8 mouse cellular contexts compared by ENCODE assay signal in the genomic region with DNA sequence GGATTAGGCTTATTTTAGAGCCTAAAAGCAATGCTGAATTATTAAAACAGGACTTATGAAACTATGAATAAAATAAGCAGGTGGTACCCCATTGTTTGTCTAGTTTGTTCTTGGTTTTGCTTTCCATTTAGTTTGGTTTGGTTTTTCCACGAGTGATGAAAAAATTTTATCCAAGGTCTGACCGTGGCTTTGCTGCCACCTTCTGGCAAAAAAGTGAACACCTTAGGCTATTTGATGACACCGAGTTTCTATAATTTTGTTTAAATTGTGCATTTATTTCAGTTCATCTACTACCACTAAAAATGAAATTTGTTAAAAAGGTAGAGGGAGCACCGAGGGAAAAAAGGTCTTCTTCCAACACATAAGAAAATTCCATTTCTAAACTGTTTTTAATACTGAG. TPM values are rescaled to one million over a fixed set of nuclear protein-coding genes. Genes with fewer than 3 reads are reported as not detected.
DNase-seq lines count a peak whose midpoint lies in the region; ATAC-seq and TF ChIP-seq lines count a peak whose summit lies in the region.
"Had no signal": no experiment of that assay in that cellular context is flagged by ENCODE, and none has a peak within 500 bp of the region (broad histone marks: within the 10 kb centered on the region; RNA-seq: fewer than 3 reads in every experiment).

No protein-coding gene starts in this region.

- ATAC-seq in kidney, embryonic 14.5 days (ENCODE audit: low FRiP score, low TSS enrichment): no peak
- ATAC-seq in neural tube, embryonic 14.5 days (ENCODE audit: low read depth): 0 out of 2 replicates have a peak, but pooled peaks have one; percentile 19

- no peaks in the 10 kb centered on the region for H3K4me1 ChIP-seq in kidney, adult 2 months (ENCODE audit: control insufficient read depth, insufficient read depth, low read length)
- H3K4me1 ChIP-seq in kidney, embryonic 14.5 days (ENCODE audit: control insufficient read depth, insufficient read depth, low read length): no peaks in the 10 kb centered on the region
- no peaks in the 10 kb centered on the region for H3K4me1 ChIP-seq in neural tube, embryonic 14.5 days (ENCODE audit: control insufficient read depth, insufficient read depth, low read length)
- H3K4me1 ChIP-seq: liver, embryonic 15.5 days had no signal

- no peaks in the 10 kb centered on the region for H3K36me3 ChIP-seq in kidney, adult 2 months (ENCODE audit: control insufficient read depth, insufficient read depth, low read length)
- no peaks in the 10 kb centered on the region for H3K36me3 ChIP-seq in kidney, embryonic 14.5 days (ENCODE audit: control insufficient read depth, insufficient read depth, low read length)
- no peaks in the 10 kb centered on the region for H3K36me3 ChIP-seq in neural tube, embryonic 14.5 days (ENCODE audit: control insufficient read depth, insufficient read depth, low read length)
- H3K36me3 ChIP-seq: liver, embryonic 15.5 days had no signal

- H3K9me3 ChIP-seq in kidney, embryonic 14.5 days (ENCODE audit: control insufficient read depth, low read length): no peaks in the 10 kb centered on the region
- no peaks in the 10 kb centered on the region for H3K9me3 ChIP-seq in neural tube, embryonic 14.5 days (ENCODE audit: control insufficient read depth, low read length)
- H3K9me3 ChIP-seq: liver, embryonic 15.5 days had no signal

- no peak overlapping the region for H3K27ac ChIP-seq in kidney, adult 2 months (ENCODE audit: insufficient read depth, low read depth, low read length)
- H3K27ac ChIP-seq in kidney, embryonic 14.5 days (ENCODE audit: low read depth, low read length): no peak overlapping the region
- H3K27ac ChIP-seq in neural tube, embryonic 14.5 days (ENCODE audit: low read depth, low read length): no peak overlapping the region
- H3K27ac ChIP-seq: liver, embryonic 15.5 days had no signal

- TF ChIP-seq POLR2A in kidney, adult 2 months (IDR thresholded peaks at IDR 0.05; ENCODE audit: low read depth, low read length): no peak

- H3K4me2 ChIP-seq in kidney, embryonic 14.5 days (replicated peaks; ENCODE audit: low read depth, low read length): no peak overlapping the region
- no peak overlapping the region for H3K4me2 ChIP-seq in neural tube, embryonic 14.5 days (ENCODE audit: low read depth, low read length)
- H3K4me2 ChIP-seq: liver, embryonic 15.5 days had no signal

- no peak overlapping the region for H3K9ac ChIP-seq in kidney, embryonic 14.5 days (ENCODE audit: low read depth, low read length)
- no peak overlapping the region for H3K9ac ChIP-seq in neural tube, embryonic 14.5 days (replicated peaks; ENCODE audit: low read depth, low read length)
- H3K9ac ChIP-seq: liver, embryonic 15.5 days had no signal

- H3K4me3 ChIP-seq in kidney, adult 2 months (ENCODE audit: insufficient read depth, low read depth, low read length): no peak overlapping the region
- no peak overlapping the region for H3K4me3 ChIP-seq in kidney, embryonic 14.5 days (ENCODE audit: low read length)
- H3K4me3 ChIP-seq in neural tube, embryonic 14.5 days (ENCODE audit: low read depth, low read length): no peak overlapping the region
- H3K4me3 ChIP-seq: liver, embryonic 15.5 days had no signal

- peak; percentile 44 for DNase-seq in kidney, adult 2 months
- DNase-seq in urinary bladder, postnatal 25 days (ENCODE audit: low spot score): peak; percentile 48
- DNase-seq in urinary bladder, postnatal 4 days (ENCODE audit: low spot score in 2 of 2): no peak
- DNase-seq in c-Kit-positive CD71-negative TER-119-negative erythroid progenitor cells, embryonic 14.5 days (ENCODE audit: low read depth): peak; percentile 28
- peak; percentile 16 for DNase-seq in hindlimb bud, embryonic 11.5 days (ENCODE audit: extremely low spot score, low read depth, low spot score)

- WGBS in kidney, adult 2 months: 6% methylated on average over 4 of the region's 4 CpGs
- 12% methylated on average over 4 of the region's 4 CpGs for WGBS in kidney, embryonic 14.5 days
- 14% methylated on average over 4 of the region's 4 CpGs for WGBS in neural tube, embryonic 14.5 days

- 0 out of 2 replicates have a peak, but pooled peaks have one; percentile 10 for TF ChIP-seq CTCF in kidney, adult 2 months (conservative IDR thresholded peaks at IDR 0.05; ENCODE audit: insufficient read depth, insufficient read length, low read depth, low read length)

- H3K27me3 ChIP-seq in kidney, adult 2 months (replicated peaks; ENCODE audit: control insufficient read depth, insufficient read depth, low read length): no peaks in the 10 kb centered on the region
- no peaks in the 10 kb centered on the region for H3K27me3 ChIP-seq in kidney, embryonic 14.5 days (ENCODE audit: control insufficient read depth, insufficient read depth, low read length)
- no peaks in the 10 kb centered on the region for H3K27me3 ChIP-seq in neural tube, embryonic 14.5 days (ENCODE audit: control insufficient read depth, insufficient read depth, low read length)
- H3K27me3 ChIP-seq: liver, embryonic 15.5 days had no signal

RNA-seq across cellular contexts. Expression of gene Sub1, which starts 30.4 kb away (rescaled TPM):
- polyA plus RNA-seq in kidney, adult 2 months (2012; rRNA removed): 5.0 and 10.5 TPM in 2 replicates
- 790 and 1,118 TPM in 2 replicates for polyA plus RNA-seq in kidney, embryonic 14.5 days (2014; fragmentation: Nextera tagmentation; extraction: Ambion mirVana)
- 564 and 581 TPM in 2 replicates for polyA plus RNA-seq in neural tube, embryonic 14.5 days (2014; fragmentation: Nextera tagmentation; extraction: Ambion mirVana)

RNA-seq across cellular contexts. Expression of gene Npr3, which starts 59.3 kb away (rescaled TPM):
- 5.9 and 6.1 TPM in 2 replicates for polyA plus RNA-seq in kidney, adult 2 months (2012; rRNA removed)
- 5.6 and 8.1 TPM in 2 replicates for polyA plus RNA-seq in kidney, embryonic 14.5 days (2014; fragmentation: Nextera tagmentation; extraction: Ambion mirVana)
- 1.4 and 2.6 TPM in 2 replicates for polyA plus RNA-seq in neural tube, embryonic 14.5 days (2014; fragmentation: Nextera tagmentation; extraction: Ambion mirVana)

Comparison
In these comparisons a context has a peak if more than half of its experiments do, and no peak if none do; other contexts are left out.
1. DNase-seq: peak in kidney, adult 2 months (single experiment), urinary bladder, postnatal 25 days (single experiment), c-Kit-positive CD71-negative TER-119-negative erythroid progenitor cells, embryonic 14.5 days (single experiment) and hindlimb bud, embryonic 11.5 days (single experiment); none in urinary bladder, postnatal 4 days (0 of 2).
2. RNA of gene Sub1, which starts 30.4 kb away (polyA plus RNA-seq): 790 to 1,118 TPM in kidney, embryonic 14.5 days and 564 to 581 TPM in neural tube, embryonic 14.5 days; 5.0 to 10.5 TPM in kidney, adult 2 months; every median in the first group is over 10 times any median in the second.